Mouse (Mus musculus) gastrocnemius, postnatal 10 days (tissue): ENCODE measurements around the gene Mfap2. TPM values are rescaled to one million over a fixed set of nuclear protein-coding genes. Genes with fewer than 3 reads are reported as not detected.

ENCODE experiments used
- DNase-seq: peaks from one replicate; pipeline ENCODE4 v3.0.0; 2021; ENCODE audit warnings: mixed read lengths
- total RNA-seq, 2 experiments: library from RNA; stranded (reverse); gene quantifications; 2 replicates each; pipeline ENCODE4 v1.2.3; 2021

Gene Mfap2
- total RNA-seq, 2 experiments from 2014 or later: 79.1 to 88.6 TPM

DNA sequence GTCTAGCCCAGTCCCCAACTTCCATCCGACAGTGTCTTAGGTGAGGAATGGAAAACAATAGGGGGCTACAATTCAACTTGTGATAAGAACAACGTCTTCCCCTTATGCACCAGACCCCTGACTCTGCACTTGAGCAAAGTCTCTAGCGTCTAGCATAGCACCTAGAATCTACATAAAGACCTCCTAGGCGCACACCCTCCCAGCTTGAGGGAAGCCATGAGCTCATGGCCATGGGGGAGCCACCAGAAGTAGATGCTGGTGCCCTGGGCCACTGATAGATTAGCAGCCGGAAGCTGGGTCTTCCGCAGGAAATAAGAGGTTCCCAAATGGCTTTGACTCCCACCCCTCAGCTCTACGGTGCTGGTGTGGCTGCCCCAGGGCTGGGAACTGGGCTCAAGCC lies 22.7 kb upstream of the Mfap2 start:
- no peak for DNase-seq

DNA sequence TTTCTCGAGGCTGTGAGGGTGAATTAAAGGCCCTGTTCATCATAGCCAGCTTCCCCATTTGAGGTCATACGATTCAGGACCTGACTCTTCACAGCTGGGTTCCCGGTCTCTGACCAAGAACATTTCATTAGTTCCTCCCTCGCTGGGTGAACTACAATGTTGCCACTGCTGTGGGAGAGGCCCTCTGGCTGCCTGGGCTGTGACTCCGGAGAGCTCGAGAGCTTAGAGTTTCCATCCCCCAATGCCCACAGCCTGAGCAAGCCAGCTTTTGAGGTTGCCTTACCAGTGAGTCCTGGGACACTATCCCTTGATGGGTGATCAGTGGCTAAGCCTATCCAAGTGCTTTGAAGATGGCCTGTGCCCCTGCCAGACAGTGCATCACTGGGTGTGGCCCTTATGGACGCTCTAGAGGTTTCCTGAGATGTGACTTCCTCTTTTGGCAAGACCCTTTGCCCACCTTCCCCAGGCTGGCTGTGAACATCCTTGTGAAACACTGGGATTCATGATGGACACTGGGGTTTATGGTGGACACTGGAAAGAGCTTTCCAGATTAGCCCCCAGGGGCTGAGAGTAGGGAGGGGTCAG lies 21.4 kb upstream of the Mfap2 start:
- no peak for DNase-seq

DNA sequence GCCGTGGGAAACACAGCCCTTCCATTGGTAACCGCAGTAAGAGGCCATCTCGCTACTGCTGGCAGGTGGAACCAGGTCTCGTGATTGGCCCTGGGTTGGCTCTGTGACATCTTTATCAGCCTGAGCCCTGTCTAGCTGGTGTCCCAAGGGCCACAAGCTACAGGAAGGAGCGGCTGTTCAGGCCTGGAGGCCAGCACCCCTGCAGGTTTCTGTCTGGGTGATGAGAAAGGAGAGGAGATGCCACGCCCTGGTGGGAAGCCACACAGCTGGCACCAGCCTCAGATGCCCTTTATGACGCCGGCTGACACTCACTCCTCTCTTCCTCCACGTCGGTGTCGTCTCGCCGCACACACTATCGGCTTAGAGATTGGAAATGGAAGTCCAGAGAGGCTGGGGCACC lies 20.8 kb upstream of the Mfap2 start:
- no peak for DNase-seq

DNA sequence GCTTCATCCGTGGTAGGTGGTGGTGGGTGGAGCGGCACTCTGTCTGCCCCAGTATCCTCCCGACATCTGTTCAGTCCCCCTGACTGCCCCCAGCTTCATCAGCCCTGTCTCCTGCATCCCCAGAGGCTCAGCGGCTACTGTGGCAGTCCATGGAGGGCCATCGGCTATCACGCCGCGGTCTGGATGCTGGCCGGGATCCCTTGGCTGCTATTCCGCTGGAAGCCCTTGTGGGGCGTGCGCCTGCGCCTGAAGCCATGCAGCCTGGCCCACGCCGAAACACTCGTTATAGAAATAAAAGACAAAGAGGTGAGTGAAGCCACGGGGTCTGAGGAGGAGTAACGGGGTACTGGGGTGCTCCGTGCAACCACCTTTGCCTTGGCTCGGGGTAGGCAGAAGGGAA lies 18.0 kb upstream of the Mfap2 start:
- no peak for DNase-seq

DNA sequence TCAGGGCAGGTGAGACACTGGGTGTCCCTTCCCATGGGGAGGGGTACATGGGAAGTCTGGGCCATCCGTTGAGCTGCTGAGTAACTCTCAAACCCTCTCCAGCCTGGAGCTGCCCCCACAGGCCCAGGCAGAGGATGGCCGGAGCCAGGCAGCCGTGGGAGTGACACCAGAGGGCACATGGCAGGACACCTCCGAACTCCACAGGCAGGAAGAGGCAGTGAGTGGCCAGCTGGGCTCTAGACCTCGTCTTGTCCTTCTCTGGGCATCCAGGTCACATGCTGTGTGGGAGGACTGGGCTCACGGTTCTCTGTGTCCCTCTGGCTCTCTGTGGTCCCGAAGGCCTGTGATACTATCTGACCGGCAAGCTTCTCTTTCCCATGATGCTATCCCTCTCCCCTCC lies 16.4 kb upstream of the Mfap2 start:
- DNase-seq: no peak

DNA sequence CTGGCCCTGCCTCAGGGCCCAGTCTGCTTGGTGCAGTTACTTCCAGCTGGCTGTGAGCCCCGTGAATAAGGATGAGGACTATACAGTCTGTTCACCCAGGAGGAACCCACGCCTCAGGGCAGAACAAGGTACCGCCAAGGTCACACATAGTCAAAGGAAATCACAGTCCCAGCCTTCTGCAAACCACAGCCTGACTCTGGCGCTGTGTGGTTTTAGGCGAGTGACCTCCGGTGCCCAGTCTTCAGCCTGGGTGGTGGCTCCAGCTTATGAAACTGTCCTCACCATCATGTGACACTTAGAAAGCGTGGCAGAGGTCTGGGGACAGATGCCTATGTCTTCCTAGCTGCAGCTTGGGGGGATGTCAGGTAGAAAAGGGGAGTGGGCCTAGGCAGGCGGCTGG lies 14.4 kb upstream of the Mfap2 start:
- DNase-seq: no peak

DNA sequence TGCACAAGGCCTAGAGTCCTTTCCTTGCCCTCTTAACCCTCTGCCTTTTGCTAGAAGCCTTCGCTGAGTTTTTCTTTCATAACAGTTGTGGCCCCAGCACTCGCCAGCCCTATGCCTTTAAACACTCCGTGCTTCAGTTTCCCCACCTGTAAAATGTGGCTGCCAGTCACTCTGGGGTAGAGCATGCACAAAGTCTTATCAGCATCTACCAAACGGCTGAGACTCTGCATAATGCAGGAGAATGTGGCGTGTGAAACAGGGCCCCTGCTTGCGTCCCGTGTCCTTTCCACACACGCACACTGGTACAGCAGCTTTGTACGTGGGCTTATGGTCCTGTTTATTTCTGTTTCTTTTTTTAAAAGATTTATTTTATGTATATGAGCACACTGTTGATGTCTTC lies 13.4 kb upstream of the Mfap2 start:
- no peak for DNase-seq

DNA sequence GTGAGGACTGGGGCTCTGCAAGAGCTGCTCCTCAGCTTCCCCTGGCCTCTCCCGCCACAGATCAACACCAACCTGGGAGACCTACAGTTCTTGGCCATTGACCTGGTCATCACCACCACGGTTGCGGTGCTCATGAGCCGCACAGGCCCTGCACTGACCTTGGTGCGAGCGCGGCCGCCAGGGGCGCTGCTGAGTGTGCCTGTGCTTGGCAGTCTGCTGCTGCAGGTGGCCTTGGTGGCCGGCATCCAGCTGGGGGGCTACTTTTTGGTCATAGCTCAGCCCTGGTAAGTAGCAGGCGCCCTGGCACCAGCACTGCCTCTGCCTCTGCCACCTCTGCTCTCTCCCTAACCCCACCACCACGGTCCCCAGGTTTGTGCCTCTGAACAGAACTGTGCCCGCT lies 4.2 kb upstream of the Mfap2 start:
- DNase-seq: peak; percentile 65

DNA sequence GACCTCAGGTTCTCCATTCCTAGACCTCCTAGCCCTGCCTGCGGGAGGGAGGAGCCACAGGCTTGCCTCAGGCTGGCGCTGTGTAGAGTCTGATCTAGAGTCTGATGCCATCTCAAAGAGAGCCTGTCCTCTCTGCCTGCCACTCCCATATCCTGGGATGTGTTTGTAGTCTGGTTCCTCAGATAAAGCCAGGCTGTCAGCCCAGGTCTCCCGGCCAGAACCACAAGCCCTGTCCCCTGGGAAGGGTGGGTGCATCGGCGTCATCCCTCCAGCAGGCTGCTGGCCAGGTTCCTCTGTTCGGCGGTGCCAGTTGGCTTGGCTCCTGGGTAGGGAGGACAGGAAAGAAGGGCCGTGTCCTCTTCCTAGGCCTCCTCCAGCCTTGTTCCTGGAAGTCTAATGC lies 2.2 kb upstream of the Mfap2 start:
- no peak for DNase-seq

DNA sequence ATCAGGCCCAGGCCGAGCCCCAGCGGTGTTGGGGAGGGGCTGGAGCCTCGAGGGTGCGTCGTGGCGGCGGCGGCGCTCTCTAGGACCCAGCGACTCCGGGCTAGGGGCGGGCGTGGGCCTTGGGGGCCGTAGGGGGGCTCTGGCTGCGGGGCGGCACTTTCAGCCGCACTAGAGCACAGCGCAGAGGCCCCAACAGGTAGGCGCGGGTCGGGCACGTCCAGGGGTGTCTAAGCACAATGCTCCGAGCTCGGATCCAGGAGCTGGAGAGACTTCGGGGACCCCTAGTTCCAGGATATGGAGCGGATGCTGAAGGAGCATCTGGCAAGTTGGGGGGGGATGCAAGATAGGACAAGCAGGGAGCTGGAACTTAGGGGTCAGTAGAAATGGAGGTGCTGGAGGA lies 308 bp downstream of the Mfap2 start:
- no peak for DNase-seq

DNA sequence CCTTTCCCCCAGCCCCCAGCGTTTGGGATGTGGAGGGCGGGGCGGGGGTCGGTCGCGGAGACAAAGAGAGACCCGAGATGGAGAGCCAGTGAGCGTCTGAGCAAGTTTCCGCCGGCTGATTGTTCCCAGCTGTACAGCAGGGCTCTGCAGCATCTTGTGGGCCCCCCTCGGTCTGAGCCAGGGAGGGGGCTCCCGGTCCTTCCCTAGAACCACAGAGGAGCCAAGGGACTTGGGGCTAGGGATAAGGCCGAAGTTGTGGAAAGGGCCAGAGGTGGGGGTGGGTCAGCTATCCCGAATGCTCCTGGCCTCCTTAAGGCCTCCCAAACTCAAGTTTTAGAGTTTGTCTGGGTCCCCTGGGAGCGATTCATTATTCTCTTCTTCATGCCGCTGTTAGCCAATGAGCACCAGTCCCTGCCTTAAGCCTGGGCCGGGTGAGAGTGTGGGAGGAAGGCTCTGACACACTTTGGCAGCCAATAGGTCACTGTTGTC lies 767 bp downstream of the Mfap2 start:
- no peak for DNase-seq

DNA sequence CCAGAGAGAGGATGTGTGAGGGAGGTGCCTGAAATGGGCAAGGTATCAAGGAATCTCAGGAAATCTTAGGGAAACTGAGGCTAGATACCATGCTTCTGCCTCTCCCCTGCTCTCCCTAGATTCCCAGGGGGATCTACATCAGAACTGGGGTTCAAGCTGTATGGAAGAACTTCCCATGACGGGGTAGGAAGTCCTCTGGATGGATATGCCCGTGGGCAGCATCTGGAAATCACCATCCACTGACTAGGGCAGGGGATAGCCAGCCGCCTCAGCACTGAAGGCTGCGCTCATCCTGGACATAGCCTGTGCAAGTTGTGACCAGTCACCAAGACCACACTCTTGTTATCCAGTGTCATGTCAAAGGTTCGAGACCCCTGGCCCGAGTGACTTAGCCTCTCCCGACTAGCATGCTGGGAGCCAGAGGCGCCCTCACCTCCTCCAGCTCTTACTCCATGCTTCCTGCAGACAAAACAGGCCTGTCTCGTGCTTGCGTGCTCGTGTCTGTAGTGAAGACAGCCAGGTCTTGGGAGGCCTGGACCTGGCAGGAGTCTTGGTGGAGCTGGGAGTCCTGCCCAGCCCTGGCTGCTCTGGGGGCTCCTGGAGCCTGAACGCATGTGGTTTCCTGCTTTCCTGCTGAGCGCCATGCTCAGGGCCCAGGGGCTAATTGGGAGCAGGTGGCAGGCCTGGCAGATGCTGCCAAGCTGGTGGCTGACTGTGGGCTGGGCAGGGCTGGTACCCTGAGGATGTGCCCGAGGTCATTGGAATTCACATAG lies 1.5 kb downstream of the Mfap2 start:
- peak; percentile 58 for DNase-seq

DNA sequence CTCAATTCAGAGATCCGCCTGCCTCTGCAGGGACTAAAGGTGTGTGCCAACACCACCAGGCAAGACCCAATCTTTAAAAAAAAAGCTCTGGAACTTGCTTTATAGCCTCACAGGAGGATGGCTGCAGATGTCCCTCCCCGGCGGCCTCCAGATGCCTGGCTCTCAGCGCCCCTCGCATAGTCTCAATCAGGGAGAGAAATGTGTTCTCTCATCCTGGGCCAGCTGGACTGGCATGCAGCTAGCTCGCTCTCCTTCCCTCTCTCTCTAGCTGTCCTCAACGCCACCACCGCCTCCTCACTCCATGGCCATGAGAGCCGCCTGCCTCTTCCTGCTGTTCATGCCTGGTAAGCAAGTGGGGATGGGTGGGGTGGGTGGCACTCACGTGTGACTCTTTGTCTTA lies 2.3 kb downstream of the Mfap2 start:
- no peak for DNase-seq

DNA sequence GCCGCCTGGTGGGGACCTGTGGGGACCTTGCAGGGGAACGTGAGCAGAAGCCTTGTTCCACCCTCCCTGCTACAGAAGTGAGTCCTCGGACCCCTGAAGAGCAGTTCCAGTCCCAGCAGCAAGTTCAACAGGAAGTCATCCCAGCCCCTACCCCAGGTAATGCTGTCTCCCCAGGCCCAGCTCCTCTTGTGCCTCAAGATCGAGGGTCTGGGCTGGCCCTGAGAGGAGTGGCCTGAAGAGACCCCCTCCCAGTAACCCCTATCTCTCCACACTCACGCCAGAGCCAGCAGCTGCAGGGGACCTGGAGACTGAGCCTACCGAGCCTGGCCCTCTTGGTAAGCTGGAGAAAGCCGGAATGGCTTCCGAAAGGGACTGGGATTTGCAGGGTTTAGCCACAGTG lies 3.9 kb downstream of the Mfap2 start:
- no peak for DNase-seq

DNA sequence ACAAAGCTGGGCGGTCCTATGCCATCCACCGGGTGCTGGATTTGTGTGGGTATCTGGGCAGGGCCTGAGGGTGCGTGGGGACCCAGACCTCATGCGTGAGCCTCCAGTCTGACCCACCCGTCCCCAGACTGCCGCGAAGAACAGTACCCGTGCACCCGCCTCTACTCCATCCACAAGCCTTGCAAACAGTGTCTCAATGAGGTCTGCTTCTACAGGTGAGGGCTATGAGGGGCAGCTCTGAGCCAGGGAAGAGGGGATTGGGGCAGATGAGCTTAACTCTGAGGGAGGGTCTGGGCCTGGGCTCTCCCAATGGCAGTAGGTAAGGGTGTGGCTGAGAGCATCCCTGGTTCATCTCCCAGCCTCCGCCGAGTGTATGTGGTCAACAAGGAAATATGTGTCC lies 4.6 kb downstream of the Mfap2 start:
- DNase-seq: no peak

DNA sequence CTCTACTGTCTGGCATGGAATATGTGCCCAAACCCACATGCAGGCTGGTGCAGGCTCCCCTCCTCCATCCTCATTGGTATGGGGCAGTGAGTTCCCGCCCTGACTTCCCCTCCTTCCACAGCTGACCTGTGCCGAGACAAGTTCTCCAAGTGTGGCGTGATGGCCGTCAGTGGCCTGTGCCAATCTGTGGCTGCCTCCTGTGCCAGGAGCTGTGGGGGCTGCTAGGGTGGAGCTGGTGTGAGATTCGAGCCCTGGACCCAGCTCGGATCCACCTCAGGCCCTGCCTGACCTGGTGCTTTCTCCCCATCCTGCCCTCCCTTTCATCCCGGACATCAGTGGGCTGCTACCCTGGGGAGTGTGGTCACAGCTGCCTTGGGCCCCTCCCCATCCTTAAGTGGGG lies 5.1 kb downstream of the Mfap2 start:
- DNase-seq: no peak

DNA sequence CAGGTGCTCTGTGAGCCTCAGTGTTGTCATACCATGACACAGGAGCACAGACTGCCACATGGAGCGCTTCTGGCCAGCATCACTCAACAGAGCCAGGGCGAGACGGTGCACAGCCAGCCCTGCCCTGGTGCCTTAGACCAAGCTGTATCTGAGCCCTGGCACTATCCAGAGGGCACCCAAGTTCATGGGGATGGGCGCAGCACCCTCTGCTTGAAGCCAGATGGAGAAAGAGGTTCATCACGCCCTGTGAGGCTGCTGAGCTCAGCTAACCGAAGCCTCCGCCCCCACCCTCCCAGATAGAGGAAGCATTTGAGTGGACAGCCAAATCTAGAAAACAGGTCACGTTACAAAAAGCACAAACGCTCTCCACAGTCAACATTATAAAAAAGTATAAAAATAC lies 6.1 kb downstream of the Mfap2 start:
- no peak for DNase-seq

DNA sequence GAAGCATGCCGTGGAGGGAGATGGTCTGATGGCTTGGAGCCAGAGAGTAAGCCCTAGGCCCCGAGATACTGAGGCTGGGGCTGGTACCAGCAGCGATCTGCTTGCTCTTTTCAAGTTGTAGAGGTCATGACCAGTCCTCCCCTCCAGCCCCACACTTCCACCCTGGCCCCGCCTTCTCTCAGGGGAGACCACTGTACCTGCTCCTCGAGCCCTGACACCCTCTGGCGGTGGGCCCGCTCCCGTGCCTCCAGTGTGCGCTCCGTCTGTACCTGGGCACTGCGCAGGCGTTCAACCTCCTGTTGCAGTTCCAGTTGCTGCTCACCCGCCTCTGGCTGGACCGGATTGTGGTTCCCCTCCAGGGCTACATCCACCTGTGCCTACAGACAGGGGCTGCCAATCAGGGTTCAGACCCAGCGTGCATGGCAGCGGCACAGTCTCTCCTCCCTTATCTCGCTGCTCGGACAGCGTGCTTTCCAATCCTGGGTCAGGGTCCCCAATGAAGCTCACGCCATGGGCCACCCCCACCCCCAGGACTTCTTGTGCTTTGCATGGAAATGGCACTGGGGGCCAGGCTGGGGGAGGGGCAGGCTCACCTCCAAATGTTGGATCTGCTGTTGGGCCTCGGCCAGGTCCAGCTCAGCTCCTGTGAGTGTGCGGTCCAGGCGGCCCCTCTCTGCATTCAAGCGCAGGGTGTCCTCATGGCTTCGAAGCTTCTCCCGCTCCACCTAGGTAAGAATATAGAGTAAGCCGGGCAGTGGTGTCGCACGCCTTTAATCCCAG lies 7.6 kb downstream of the Mfap2 start:
- DNase-seq: no peak

DNA sequence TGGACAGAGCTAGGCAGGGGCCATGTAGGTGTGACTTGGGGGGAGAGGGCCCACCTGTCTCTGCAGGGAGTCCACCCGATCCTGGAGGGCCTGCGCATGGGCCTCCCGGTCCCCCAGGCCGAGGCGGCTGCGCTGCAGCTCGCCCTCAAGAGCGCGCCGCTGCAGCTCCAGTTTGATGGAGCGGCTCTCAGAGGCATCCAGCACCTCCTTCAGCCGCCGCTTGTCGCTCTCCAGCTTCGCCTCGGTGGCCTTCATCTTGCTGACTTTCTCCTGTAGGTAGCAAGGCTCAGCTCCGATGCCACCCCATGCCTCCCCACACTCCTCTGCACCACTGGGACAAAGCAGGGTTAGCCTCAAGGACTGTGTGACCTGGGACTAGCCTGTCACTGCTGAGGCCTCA lies 10.0 kb downstream of the Mfap2 start:
- DNase-seq: no peak

DNA sequence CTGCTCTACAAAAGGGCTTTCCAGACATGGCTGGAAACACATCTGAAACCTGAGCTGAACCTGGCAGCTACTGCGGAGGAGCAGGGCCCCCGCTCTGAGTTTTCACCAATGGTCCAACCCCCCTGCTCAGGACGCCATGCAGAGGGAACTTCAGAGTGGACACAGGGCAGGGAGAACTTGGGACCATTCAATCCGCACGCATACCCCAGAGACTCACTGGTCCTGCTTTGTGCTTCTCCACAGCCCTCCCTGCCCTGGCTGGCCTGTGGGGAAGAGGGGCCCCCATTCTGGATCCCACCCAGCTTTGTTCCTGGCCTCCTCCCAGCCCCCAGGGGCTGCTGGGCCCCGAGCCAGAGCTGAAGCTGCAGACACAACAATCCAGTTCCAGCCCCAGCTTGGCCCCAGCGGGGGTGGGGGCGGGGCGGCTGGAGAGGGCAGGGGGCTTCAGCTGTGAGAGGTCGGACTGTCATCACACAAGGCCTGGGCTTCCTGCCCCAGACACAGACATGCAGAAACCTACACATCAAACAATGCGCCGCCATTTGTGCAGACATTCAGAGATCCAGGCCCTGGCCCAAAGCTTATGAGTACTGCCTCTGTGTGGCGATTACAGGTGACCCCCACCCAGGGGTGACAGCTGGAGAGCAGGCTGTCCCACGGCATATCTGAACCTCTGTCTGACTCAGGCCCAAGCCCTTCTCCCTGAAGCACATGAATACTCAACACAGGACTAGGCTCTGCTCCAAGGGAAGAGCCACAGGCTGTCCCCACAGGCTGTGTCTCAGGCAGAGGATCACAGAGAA lies 10.8 kb downstream of the Mfap2 start:
- peak; percentile 71 for DNase-seq

DNA sequence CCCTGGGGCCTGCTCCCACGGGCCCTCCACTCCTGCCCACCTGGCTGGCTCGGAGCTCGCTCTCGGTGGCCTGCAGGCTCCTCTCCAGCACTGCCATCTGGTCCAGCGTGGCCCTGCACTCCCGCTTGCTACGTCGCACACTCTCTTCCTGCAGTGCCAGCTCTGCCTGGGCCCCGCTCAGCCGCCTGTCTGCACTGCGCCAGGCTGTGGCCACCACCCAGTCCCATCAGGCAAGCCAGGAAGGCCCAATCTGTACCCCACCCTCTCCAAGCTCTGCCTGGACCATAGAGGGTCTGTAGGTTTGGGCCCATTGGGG lies 11.4 kb downstream of the Mfap2 start:
- no peak for DNase-seq

DNA sequence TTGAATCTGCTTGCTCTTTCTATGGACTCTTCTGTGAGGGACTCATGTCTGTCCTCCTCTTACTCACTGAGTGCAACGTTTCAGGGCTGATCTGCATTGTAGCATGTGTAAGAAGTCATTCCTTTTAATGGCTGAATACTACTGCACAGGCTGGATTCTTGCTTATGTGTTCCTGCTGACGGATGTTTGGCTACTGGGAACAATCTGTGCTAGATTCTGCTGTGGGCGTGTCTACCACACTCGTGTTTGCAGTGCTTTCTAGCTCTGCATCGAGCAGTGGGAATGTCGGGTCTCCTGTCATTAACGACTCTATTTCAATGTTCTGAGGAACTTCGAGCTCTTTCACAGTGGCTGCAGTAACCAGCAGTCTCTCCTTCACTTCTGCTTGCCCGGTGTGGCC lies 13.8 kb downstream of the Mfap2 start:
- DNase-seq: no peak

DNA sequence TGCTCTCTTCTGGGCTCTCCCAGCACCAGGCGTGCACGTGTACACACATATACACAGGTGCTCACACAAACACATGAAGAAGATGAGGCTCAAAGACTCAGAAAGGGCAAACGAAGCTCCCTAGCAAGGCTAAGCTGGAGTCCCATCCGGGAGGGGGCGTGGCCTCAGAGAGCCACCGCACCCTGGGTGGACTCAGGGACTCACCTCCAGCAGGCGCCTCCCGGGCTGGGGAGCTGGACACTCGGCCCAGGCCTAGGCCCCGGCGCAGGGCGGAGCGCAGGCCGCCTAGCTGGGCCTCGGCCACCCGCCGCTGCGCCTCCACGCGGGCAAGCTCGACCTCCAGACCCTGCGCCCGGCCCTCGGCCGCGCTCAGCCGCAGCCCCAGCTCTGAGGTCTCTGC lies 14.8 kb downstream of the Mfap2 start:
- no peak for DNase-seq
